Mouse (Mus musculus) C2C12 (cell line): ENCODE results near the gene Plau. TPM values are rescaled to one million over a fixed set of nuclear protein-coding genes. Genes with fewer than 3 reads are reported as not detected.
A peak's percentile ranks its signal among the peaks of the same experiment; 100 is the strongest.

Experiments used
- H3K27me3 ChIP-seq: one replicate; pipeline ENCODE4 v1.6.1; 2011; ENCODE audit not compliant: control insufficient read depth, insufficient read depth, insufficient read length
- H3K36me3 ChIP-seq: one replicate; pipeline ENCODE4 v1.6.1; 2011; ENCODE audit not compliant: control insufficient read depth, insufficient read depth
- H3K4me3 ChIP-seq: one replicate; pipeline ENCODE4 v1.5.1; 2011; ENCODE audit warnings: mild to moderate bottlenecking, control low read depth; ENCODE audit not compliant: poor library complexity, insufficient read depth, severe bottlenecking
- H3K79me2 ChIP-seq: one replicate; pipeline ENCODE4 v1.6.1; 2011; ENCODE audit not compliant: control insufficient read depth, insufficient read depth
- H3K79me3 ChIP-seq: one replicate; pipeline ENCODE4 v1.6.1; 2011; ENCODE audit warnings: low read depth, control low read depth
- H3ac ChIP-seq: one replicate; pipeline ENCODE3; 2011; ENCODE audit warnings: low read depth; ENCODE audit not compliant: control insufficient read depth, insufficient read length
- CEBPB ChIP-seq: IDR thresholded peaks from one replicate; pipeline ENCODE4 v1.6.1; 2011; ENCODE audit warnings: low read depth, mild to moderate bottlenecking, control low read depth, moderate library complexity
- CTCF ChIP-seq: IDR thresholded peaks from one replicate; pipeline ENCODE4 v1.5.1; 2011; ENCODE audit not compliant: control insufficient read depth, insufficient read depth, insufficient read length
- FOSL1 ChIP-seq: IDR thresholded peaks from one replicate; pipeline ENCODE4 v1.8.0; 2011; ENCODE audit warnings: mild to moderate bottlenecking, low read length; ENCODE audit not compliant: poor library complexity, insufficient read depth, severe bottlenecking
- MAX ChIP-seq: IDR thresholded peaks from one replicate; pipeline ENCODE4 v1.6.1; 2011; ENCODE audit warnings: mild to moderate bottlenecking, control low read depth
- MYOD1 ChIP-seq: IDR thresholded peaks from one replicate; pipeline ENCODE4 v1.6.1; 2011; ENCODE audit warnings: low read depth; ENCODE audit not compliant: control insufficient read depth, insufficient read length
- MYOG ChIP-seq: IDR thresholded peaks from one replicate; pipeline ENCODE4 v1.6.1; 2011; ENCODE audit not compliant: control insufficient read depth, insufficient read length; ENCODE audit errors: extremely low read depth
- USF1 ChIP-seq: IDR thresholded peaks from one replicate; pipeline ENCODE4 v1.6.1; 2011; ENCODE audit warnings: low read depth, mild to moderate bottlenecking, control low read depth, moderate library complexity
- polyA plus RNA-seq: library from polyadenylated mRNA; unstranded; fragments of >200 nt; fragmentation: generic; extraction: Trizol; gene quantifications from one replicate; pipeline ENCODE4 v1.2.1, GENCODE M21; 2012; ENCODE audit warnings: missing spikeins

Plau gene
- polyA plus RNA-seq, 1 experiment, result 106 TPM

DNA sequence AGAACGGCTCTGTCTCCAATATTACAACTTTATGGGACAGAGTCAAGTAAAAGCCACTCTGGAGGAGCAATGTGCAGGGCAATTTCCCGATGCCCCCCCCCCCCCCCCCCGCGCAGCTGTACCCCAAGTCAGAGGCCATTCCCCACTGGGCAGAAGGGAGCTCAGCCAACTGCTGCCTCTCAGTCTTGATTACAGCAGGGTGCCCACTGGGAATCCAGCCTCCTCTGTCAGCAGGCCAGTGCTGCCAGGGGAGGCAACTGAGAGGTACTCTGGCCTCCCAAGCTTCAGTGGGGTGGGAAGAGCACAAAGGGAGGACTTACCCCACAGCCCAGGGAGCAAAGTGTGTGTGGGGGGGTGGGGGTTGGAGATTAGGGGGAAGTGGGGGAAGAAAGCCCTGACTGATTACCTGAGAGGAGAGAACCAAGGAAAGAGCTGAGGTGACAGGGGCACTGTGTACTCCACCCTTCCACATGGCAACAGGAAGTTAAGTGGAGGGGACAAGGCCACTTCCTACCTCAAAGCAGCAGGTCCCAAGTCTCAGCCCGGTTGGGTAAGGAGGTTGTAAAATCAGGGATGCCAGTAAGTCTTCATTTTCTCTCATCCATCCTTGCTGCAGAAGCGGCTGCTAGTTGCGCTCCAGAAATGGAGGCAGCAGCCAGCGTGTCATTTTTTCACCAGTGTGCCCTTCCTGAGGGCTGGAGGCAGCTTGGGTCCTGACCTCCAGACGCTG is 40.9 kb upstream of the Plau start:
- TF ChIP-seq MYOD1, result no peak
- Histone ChIP-seq H3K4me3 (peak overlapping the region; percentile 27), H3ac (peak overlapping the region; percentile 34), H3K79me2 (peaks cover 52% of the 10 kb centered on the region), H3K27me3 (no peaks in the 10 kb centered on the region), H3K79me3 (peaks cover 30% of the 10 kb centered on the region), H3K36me3 (peaks cover 17% of the 10 kb centered on the region)

- peak overlapping the region; percentile 27 for H3K4me3 ChIP-seq
- peak overlapping the region; percentile 34 for H3ac ChIP-seq
- peak; percentile 76 for TF ChIP-seq MAX
- peak; percentile 6 for TF ChIP-seq FOSL1
- TF ChIP-seq CEBPB, result no peak
- peaks cover 46% of the 10 kb centered on the region for H3K79me2 ChIP-seq
- peaks cover 12% of the 10 kb centered on the region for H3K36me3 ChIP-seq
- peaks cover 24% of the 10 kb centered on the region for H3K79me3 ChIP-seq
- H3K27me3 ChIP-seq, result no peaks in the 10 kb centered on the region
Measured at GRCm38 (mm10) chr14:20796170-20796569, 40.3 kb upstream of the Plau start.

GRCm38 (mm10) chr14:20796643-20797042 is 39.8 kb upstream of the Plau start:
- Histone ChIP-seq H3K4me3 (no peak overlapping the region), H3K79me3 (peaks cover 19% of the 10 kb centered on the region), H3ac (peak overlapping the region; percentile 27), H3K36me3 (peaks cover 8% of the 10 kb centered on the region), H3K27me3 (no peaks in the 10 kb centered on the region), H3K79me2 (peaks cover 41% of the 10 kb centered on the region)
- TF ChIP-seq CEBPB (no peak), USF1 (no peak), CTCF (no peak), MYOG (no peak), FOSL1 (no peak), MAX (no peak), MYOD1 (no peak)

DNA sequence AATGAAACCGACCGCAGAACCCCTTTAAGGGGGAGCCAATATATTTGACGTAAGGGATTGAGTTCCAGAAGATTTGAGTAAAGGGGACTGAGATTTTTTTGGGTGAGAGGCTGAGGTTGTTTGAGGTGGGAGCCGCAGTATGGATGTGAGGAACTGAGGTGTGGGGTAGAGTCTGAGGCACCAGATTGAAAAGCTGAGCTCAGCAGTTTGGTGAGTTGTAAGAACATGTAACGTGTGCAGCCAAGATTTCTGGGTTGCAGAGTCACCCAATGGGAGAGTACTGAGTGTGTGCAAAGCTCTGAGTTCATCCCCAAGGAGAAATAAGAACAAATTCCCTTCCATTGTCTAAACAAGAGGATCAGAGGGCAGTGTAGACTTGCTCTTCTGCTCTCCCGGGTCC is 38.2 kb upstream of the Plau start:
- Histone ChIP-seq H3K27me3 (no peaks in the 10 kb centered on the region), H3K79me3 (peaks cover 7% of the 10 kb centered on the region), H3ac (no peak overlapping the region), H3K36me3 (no peaks in the 10 kb centered on the region), H3K4me3 (no peak overlapping the region), H3K79me2 (peaks cover 25% of the 10 kb centered on the region)
- TF ChIP-seq MAX (no peak), FOSL1 (no peak), MYOD1 (no peak), USF1 (no peak)

DNA sequence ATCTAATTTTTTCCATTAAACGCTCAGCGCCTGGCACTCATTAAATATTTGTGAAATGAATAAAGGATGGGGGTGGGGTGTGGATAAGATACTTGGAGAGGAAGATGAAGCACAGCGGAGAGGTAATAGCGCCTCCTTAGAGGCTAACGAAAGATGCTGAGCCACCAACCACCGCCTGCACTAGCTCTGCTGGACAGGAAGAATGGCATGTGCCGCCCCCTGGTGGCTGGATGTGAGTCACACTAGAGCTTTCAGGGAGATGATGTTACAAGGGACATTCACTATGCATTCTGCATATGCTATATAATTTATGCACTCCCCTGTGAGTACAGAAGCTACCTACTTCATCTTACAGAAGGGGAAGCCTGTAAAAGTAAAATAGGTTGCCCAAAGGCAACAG is 37.7 kb upstream of the Plau start:
- H3K27me3 ChIP-seq, result no peaks in the 10 kb centered on the region
- no peak overlapping the region for H3K4me3 ChIP-seq
- no peaks in the 10 kb centered on the region for H3K36me3 ChIP-seq
- peaks cover 20% of the 10 kb centered on the region for H3K79me2 ChIP-seq
- peaks cover 7% of the 10 kb centered on the region for H3K79me3 ChIP-seq
- peak; percentile 86 for TF ChIP-seq CTCF
- TF ChIP-seq MYOG, result no peak
- no peak overlapping the region for H3ac ChIP-seq

- Histone ChIP-seq H3K36me3 (no peaks in the 10 kb centered on the region), H3K79me2 (no peaks in the 10 kb centered on the region), H3K4me3 (no peak overlapping the region), H3K27me3 (no peaks in the 10 kb centered on the region), H3ac (no peak overlapping the region), H3K79me3 (no peaks in the 10 kb centered on the region)
- no peak for TF ChIP-seq CTCF
- TF ChIP-seq MYOG, result no peak
- no peak for TF ChIP-seq USF1
- TF ChIP-seq MAX, result no peak
- no peak for TF ChIP-seq FOSL1
- no peak for TF ChIP-seq MYOD1
- TF ChIP-seq CEBPB, result no peak
Measured at GRCm38 (mm10) chr14:20802926-20803605, 33.4 kb upstream of the Plau start.
